Mouse (Mus musculus) cerebellum, adult 2 months (tissue): ENCODE measurements at regions not wholly inside any gene's neighbourhood (a gene's known extent, or its start where the extent isn't known, plus 50 kb on each side); places are given as distances from the start of the nearest gene placed in this dataset.

Experiments used
- DNase-seq, 2 experiments: peaks; one replicate each; pipeline ENCODE4 v3.0.0; 2021
- H3K27ac ChIP-seq: fragments of 200-500 bp; 2 replicates; pipeline ENCODE4 v1.5.1; 2012; ENCODE audit warnings: low read length, control low read depth, inconsistent platforms; ENCODE audit not compliant: insufficient read depth
- H3K27me3 ChIP-seq: fragments of 200-500 bp; 2 replicates; pipeline ENCODE4 v1.6.1; 2012; ENCODE audit warnings: inconsistent platforms, mild to moderate bottlenecking, low read length, moderate library complexity; ENCODE audit not compliant: control insufficient read depth, insufficient read depth
- H3K4me1 ChIP-seq: fragments of 200-500 bp; 2 replicates; pipeline ENCODE4 v1.6.1; 2011; ENCODE audit warnings: low read length; ENCODE audit not compliant: control insufficient read depth, insufficient read depth
- H3K4me3 ChIP-seq: fragments of 200-500 bp; replicated peaks from 2 replicates; pipeline ENCODE3; 2011; ENCODE audit warnings: mild to moderate bottlenecking, low read depth, low read length, control low read depth; ENCODE audit not compliant: insufficient read depth
- CTCF ChIP-seq: fragments of 200-500 bp; IDR thresholded peaks from 2 replicates; pipeline ENCODE4 v1.5.1; 2011; ENCODE audit warnings: low read depth, mild to moderate bottlenecking, control low read depth, low read length, moderate library complexity, borderline replicate concordance; ENCODE audit not compliant: insufficient read depth
- POLR2A ChIP-seq: fragments of 200-500 bp; IDR thresholded peaks from 2 replicates; pipeline ENCODE4 v1.6.1; 2011; ENCODE audit warnings: low read length, control low read depth, borderline replicate concordance; ENCODE audit not compliant: insufficient read depth
- WGBS: fragments of 180-500 bp; shearing (Covaris S2); methylation state at CpG from one replicate; pipeline ENCODE4 v1.1.7; 2018; 5-methylcytosine and 5-hydroxymethylcytosine counted together

DNA sequence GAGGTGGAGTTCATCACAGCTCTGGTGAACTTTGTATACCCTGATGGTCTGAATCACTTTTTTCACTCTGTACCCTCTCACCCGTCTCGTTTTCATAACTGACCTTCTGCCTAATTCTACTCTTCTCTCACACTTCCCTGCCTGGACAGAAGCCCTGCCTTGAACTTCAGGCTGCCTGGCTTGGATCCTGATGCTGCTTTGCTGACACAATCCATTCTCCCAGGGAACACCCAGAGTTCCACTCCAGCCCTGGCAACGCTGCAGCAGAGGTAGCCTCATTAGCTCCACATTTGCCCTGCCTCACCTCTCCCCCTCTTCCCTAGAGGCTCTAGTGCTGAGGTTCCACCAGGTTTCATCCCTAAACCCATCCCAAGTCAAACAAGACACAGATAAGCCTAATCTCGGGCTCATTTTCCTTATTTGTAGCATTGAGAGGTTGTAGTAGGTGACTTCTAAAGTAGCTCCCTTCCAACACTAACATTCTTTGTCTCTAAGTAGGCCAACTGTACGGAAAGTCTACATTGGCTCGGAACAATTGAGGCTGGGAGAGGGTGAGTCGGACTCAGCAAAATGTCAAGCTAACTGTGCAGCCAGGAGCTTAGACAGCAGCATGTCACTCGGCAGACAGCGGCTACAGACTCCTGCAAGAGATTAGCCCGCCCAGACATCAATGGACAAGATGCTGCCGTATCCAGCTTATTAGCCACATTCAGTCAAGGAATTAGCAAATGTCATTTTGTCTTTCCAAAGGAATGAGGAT, 60.0 kb upstream of the Eed start:
- H3K4me1 ChIP-seq: peaks cover 20% of the 10 kb centered on the region
- no peak overlapping the region for H3K4me3 ChIP-seq
- WGBS: 81% methylated on average over 11 of the region's 11 CpGs
- TF ChIP-seq CTCF: no peak
- TF ChIP-seq POLR2A: no peak
- no peak overlapping the region for H3K27ac ChIP-seq
- no peaks in the 10 kb centered on the region for H3K27me3 ChIP-seq
- DNase-seq: peak in 1 of 2 experiments; percentile 27

DNA sequence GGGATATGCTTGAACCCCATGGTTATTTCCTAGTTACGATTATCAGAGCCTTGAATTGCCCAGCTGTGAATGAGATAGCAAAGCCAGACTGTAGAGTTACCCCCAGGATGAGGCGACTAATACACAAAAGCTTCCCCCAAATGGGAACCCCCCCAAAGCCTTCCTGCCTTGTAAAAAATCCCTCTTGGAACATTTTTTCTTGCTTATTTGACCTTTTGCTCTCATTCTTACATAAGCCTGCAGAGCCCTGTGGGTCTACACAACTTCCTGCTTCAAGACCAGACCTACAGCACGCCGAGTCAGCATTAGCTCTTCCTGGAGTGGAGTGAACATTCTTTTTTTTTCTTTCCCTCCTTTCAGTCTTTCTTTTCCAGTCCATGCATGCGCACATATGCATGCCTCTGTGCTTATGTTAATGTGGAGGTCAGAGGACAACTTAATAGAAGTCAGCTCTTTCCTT, 60.8 kb upstream of the Eed start:
- TF ChIP-seq POLR2A: no peak
- no peak for TF ChIP-seq CTCF
- Histone ChIP-seq H3K4me1 (peaks cover 23% of the 10 kb centered on the region), H3K27me3 (no peaks in the 10 kb centered on the region), H3K27ac (no peak overlapping the region), H3K4me3 (no peak overlapping the region)
- no peak for DNase-seq
- WGBS: 82% methylated on average over 5 of the region's 5 CpGs

DNA sequence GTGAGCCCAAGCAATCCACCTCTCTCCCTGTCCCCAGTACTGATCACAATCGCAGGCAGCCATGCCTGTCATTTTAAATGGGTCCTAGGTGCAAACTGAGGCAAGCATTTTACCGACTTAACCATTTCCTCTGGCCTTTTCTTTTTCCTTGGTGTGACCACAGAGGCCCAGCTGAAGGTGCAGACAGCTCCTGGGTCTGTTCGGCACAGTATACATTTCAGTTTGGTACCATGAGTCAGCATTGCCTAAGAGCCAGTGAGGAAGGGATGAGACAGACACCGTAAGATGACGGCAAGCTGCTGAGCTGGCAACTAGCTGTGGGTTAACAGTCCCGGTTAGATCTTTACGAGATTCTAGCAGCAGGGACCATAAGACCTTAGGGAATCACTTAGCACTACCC, 61.6 kb upstream of the Eed start:
- WGBS: 69% methylated on average over 7 of the region's 7 CpGs
- TF ChIP-seq POLR2A (no peak), CTCF (no peak)
- Histone ChIP-seq H3K4me1 (peaks cover 23% of the 10 kb centered on the region), H3K27ac (no peak overlapping the region), H3K4me3 (no peak overlapping the region), H3K27me3 (no peaks in the 10 kb centered on the region)
- DNase-seq: no peak

DNA sequence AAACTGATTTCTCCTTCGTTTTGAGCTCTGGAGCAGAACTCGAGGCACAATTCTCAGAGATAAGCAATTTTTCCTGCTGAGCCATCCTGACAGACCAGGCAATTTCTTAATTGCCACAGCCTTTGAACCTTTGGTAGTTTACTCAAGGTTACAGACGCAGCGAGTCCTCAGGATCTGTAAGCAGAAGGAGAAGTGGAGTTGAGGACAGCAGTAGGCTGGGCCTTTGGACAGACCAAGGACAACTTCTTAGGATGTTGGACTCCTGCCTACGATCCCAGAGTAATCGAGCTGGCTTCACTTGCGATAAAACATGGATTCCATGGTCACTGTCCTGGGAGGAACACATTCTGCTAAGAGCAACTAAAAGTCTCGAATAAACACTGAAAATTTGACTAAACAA, 62.7 kb upstream of the Eed start:
- Histone ChIP-seq H3K27ac (no peak overlapping the region), H3K4me1 (peaks cover 23% of the 10 kb centered on the region), H3K27me3 (no peaks in the 10 kb centered on the region), H3K4me3 (no peak overlapping the region)
- no peak for TF ChIP-seq POLR2A
- no peak for TF ChIP-seq CTCF
- WGBS: 91% methylated on average over 8 of the region's 8 CpGs
- DNase-seq: no peak

DNA sequence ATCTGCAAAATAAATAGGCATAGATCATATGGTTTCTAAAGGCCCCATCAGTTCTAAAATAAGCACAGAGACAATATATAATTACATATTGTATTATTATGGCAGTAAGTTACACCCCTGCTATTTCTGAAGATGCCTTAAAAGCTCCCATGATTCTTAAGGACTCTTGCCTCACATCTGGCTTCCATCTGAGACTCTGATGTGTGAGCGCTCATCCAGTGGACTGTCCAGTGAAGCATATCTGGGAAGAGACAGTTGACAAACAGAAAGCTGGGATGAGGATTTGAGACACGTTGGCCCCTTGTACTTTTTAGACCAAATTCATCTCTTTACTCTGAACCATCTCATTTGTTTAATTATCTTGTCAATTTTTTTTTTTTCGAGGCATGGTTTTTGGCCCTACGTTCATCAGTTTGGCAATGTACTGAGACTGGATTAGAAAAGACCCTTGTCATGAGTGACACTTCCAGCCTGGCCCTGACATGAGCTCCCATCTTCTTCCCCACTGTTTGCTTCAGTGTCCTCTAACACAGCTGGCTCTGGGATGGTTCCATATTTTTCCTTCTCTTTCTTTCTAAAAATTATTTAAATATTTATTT, 63.4 kb upstream of the Eed start:
- 83% methylated on average over 4 of the region's 4 CpGs for WGBS
- DNase-seq: no peak
- no peak overlapping the region for H3K4me3 ChIP-seq
- TF ChIP-seq CTCF (no peak), POLR2A (no peak)
- no peak overlapping the region for H3K27ac ChIP-seq
- no peaks in the 10 kb centered on the region for H3K27me3 ChIP-seq
- peaks cover 20% of the 10 kb centered on the region for H3K4me1 ChIP-seq

DNA sequence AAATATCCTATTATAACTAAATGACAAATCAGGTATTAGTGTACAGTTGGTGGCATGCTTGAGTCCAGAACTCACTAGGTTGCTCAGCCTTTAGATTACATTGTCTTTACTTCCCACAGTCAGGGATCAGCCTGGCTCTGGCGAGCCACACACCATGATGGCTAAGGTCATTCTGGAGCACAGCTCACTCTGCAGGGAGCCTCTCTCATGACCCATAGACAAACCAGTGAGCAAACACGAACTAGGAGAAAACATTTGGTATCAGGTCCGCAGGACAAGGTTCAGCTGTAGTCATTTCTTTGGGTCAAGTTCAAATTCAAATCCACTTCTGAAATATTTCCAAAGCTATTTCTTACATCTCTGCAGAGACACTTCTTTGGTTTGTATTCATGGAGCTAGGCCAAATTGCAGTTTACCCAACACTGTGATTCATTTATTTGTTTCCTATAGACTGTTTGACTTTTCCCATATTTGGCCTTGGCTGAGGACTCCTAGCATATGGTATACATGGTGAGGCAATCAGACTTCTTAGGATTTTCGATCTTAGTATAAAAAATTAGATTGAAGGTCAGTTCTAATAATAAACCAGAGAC, 64.5 kb upstream of the Eed start:
- Histone ChIP-seq H3K4me1 (peaks cover 17% of the 10 kb centered on the region), H3K27me3 (no peaks in the 10 kb centered on the region), H3K27ac (no peak overlapping the region; the same call in 1 of the 2 replicates), H3K4me3 (no peak overlapping the region)
- DNase-seq: peak; percentile 42 to 62
- WGBS: 15% methylated on average over 4 of the region's 4 CpGs
- no peak for TF ChIP-seq CTCF
- no peak for TF ChIP-seq POLR2A

DNA sequence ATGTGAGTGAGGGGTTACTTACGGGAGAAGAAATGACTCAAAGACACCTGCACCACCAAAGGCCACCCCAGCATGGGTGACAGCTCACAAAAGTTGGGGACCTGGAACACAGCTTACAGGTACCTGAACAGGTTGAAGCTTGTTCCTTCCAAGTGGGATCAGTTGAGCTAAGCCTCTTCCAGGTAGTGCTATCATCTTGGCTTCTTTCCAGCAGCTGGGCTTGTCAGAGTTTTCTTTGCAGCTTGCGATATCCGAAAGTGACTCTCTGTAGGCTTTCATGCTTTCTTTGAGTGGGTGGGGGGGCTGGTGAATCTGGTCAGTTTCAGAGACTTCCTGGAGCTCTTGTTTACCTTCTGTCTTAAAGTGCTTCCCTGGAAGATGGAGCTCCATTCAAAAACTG, 65.4 kb upstream of the Eed start:
- TF ChIP-seq POLR2A (no peak), CTCF (no peak)
- Histone ChIP-seq H3K4me1 (peaks cover 11% of the 10 kb centered on the region), H3K4me3 (no peak overlapping the region), H3K27ac (no peak overlapping the region), H3K27me3 (no peaks in the 10 kb centered on the region)
- DNase-seq: peak in 1 of 2 experiments; percentile 32
- 74% methylated on average over 3 of the region's 3 CpGs for WGBS
